Mouse (Mus musculus) spleen, adult 2 months (tissue): ENCODE results near the gene C2cd2l.

Experiments
- CTCF ChIP-seq: fragments of 200-500 bp; IDR thresholded peaks from 2 replicates; pipeline ENCODE4 v1.5.1; 2011; ENCODE audit warnings: mild to moderate bottlenecking, inconsistent platforms; ENCODE audit not compliant: insufficient read depth, insufficient read length, insufficient replicate concordance; ENCODE audit errors: extremely low read depth
- POLR2A ChIP-seq: fragments of 200-500 bp; IDR thresholded peaks from 2 replicates; pipeline ENCODE4 v1.6.1; 2011; ENCODE audit warnings: low read depth, low read length, inconsistent platforms

- TF ChIP-seq CTCF: no peak
- TF ChIP-seq POLR2A: no peak
Measured at GRCm38 (mm10) chr9:44317452-44317851, 2.6 kb downstream of the C2cd2l start.
